Mouse (Mus musculus): ENCODE measurements around the gene Gm10488.
"Not testable (repeated sequence)": the region's sequence is repeated elsewhere in the genome, so short reads cannot be mapped to it uniquely, and the experiment has no call there.

Gene Gm10488

GRCm38 (mm10) chrX:29976014-29976413, at the start of gene Gm10488:
Gm10488 (plus strand) TSS chrX:29976314.
- not testable (repeated sequence) for DNase-seq

Measured in thymus, postnatal 14 days (tissue).